Mouse (Mus musculus) E14TG2a.4 (cell line): ENCODE measurements around the gene Stambp.

Source experiments
- CTCF ChIP-seq: conservative IDR thresholded peaks from 2 replicates; pipeline ENCODE4 v1.5.1; 2014; ENCODE audit warnings: low read length
- NANOG ChIP-seq: IDR thresholded peaks from 2 replicates; pipeline ENCODE4 v1.6.1; 2014; ENCODE audit warnings: borderline replicate concordance, low read length, mixed read lengths

DNA sequence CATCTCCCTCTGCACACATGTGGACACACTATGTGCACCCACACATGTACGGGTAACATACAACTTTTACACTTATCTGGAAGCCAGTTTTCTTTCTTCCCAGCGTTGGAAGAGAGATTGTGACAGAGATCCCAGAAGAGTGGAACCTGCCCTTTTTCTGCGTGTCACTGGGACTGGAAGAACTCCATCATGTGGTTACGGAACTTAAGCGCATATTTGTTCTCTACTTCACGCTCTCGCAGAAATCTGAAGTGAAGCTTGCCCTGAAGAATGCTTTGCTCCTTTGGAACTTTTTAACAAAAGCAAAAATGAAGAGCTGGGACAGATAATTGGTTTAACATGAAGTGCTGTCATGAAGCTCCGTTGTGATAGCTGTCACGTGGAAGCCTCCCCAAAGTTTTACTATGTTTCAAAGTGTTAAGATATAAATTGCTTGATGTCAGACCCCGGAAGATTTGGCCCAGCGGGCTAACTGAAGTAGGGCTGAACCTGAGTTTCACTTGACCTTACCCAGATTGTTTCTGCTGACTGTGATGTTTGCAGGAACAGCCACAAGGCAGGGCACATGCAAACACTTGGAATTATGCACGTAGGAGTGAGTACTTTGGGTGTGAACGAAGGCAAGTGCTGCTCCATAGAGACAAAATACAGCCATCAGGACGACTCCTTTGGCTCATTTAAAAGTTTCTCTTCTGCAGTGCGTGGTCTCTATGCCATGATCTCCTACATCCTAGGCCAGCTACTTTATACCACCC lies 45.2 kb upstream of the Stambp start:
- TF ChIP-seq CTCF (no peak), NANOG (no peak)
